Mouse (Mus musculus) limb, embryonic 12.5 days (tissue): Measurements from ENCODE around the gene Armc2. TPM values are rescaled to one million over a fixed set of nuclear protein-coding genes. Genes with fewer than 3 reads are reported as not detected.
A peak's percentile ranks its signal among the peaks of the same experiment; 100 is the strongest.

Source experiments
- ATAC-seq: fragments of 200-750 bp; cut with Nextera tagmentation; 2 replicates; pipeline ENCODE4 v1.8.0; 2017; ENCODE audit warnings: low read depth, moderate TSS enrichment; ENCODE audit not compliant: insufficient number of reproducible peaks, insufficient read depth, low FRiP score, low TSS enrichment
- H3K27ac ChIP-seq: fragments of 300-500 bp; sonication (generic); 2 replicates; pipeline ENCODE4 v1.5.1; 2016; ENCODE audit warnings: mild to moderate bottlenecking, moderate library complexity
- H3K27me3 ChIP-seq: fragments of 300-500 bp; sonication (generic); 2 replicates; pipeline ENCODE4 v1.6.1; 2016; ENCODE audit warnings: mild to moderate bottlenecking, moderate library complexity
- H3K36me3 ChIP-seq: fragments of 300-500 bp; sonication (generic); 2 replicates; pipeline ENCODE4 v1.6.1; 2016; ENCODE audit warnings: mild to moderate bottlenecking, moderate library complexity
- H3K4me1 ChIP-seq: fragments of 300-500 bp; sonication (generic); replicated peaks from 2 replicates; pipeline ENCODE4 v1.6.1; 2016
- H3K4me2 ChIP-seq: fragments of 300-500 bp; sonication (generic); 2 replicates; pipeline ENCODE4 v1.6.1; 2016; ENCODE audit warnings: mild to moderate bottlenecking, moderate library complexity
- H3K4me3 ChIP-seq: fragments of 300-500 bp; sonication (generic); replicated peaks from 2 replicates; pipeline ENCODE4 v1.5.1; 2016; ENCODE audit warnings: mild to moderate bottlenecking
- H3K9ac ChIP-seq: fragments of 300-500 bp; sonication (generic); replicated peaks from 2 replicates; pipeline ENCODE4 v1.6.1; 2016; ENCODE audit warnings: mild to moderate bottlenecking, moderate library complexity
- H3K9me3 ChIP-seq: fragments of 300-500 bp; sonication (generic); 2 replicates; pipeline ENCODE4 v1.6.1; 2016; ENCODE audit warnings: mild to moderate bottlenecking, moderate library complexity
- WGBS: fragments of 180-500 bp; shearing (Covaris S2); methylation state at CpG from one replicate; pipeline ENCODE4 v1.1.7; 2016; 5-methylcytosine and 5-hydroxymethylcytosine counted together
- polyA plus RNA-seq: library from polyadenylated mRNA; unstranded; fragments of >200 nt; fragmentation: Nextera tagmentation; extraction: Ambion mirVana; gene quantifications from 2 replicates; pipeline ENCODE4 v1.2.1, GENCODE M21; 2016

The Armc2 gene
- polyA plus RNA-seq, 1 experiment from 2014 or later: 6.1 TPM

DNA sequence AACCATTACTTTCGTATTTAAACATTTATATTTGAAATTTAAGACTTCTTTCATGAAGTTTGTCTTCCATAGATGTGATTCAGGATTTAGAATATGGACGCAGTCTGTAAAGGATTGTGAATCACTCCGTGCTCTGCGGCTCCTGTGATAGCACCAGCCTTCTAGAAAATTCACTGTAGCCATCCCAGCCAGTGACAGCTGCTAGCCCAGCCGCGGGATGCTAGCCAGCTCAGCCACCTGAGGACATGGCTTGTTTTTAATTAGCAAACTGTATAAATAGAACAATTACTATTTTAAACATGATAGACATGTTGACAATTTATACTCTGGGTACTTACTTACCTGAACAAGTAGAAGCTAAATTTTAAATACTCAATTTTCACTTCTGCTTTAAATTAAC is 116.4 kb downstream of the Armc2 start:
- WGBS: 95% methylated on average over 6 of the region's 6 CpGs
- H3K4me3 ChIP-seq: no peak overlapping the region
- ATAC-seq: no peak
- no peak overlapping the region for H3K27ac ChIP-seq
- no peaks in the 10 kb centered on the region for H3K27me3 ChIP-seq
- H3K4me1 ChIP-seq: no peaks in the 10 kb centered on the region
- no peaks in the 10 kb centered on the region for H3K9me3 ChIP-seq
- no peak overlapping the region for H3K4me2 ChIP-seq
- H3K9ac ChIP-seq: no peak overlapping the region
- H3K36me3 ChIP-seq: peaks cover 63% of the 10 kb centered on the region

DNA sequence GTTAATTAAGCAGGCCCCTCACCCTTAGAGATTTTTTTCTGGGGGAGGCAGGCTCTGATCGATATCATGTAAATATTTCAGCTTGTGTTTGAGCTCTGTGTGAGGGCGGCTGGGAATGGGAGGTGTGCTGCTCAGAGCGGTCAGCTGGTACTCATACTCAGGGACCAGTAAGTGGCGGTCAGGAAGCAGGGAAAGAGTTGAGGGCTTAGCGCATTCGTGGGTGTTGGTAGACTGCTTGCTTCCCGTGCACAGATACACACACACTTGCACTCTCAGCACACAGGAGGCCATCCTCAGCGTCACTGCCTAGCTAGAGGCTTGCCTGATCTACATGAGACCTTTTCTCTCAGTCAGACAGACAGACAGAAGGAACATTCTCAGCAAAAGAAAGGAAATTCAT is 116.8 kb downstream of the Armc2 start:
- no peak for ATAC-seq
- no peak overlapping the region for H3K27ac ChIP-seq
- no peaks in the 10 kb centered on the region for H3K9me3 ChIP-seq
- no peak overlapping the region for H3K9ac ChIP-seq
- H3K36me3 ChIP-seq: peaks cover 59% of the 10 kb centered on the region
- H3K4me2 ChIP-seq: no peak overlapping the region
- H3K4me3 ChIP-seq: no peak overlapping the region
- no peaks in the 10 kb centered on the region for H3K27me3 ChIP-seq
- no peaks in the 10 kb centered on the region for H3K4me1 ChIP-seq
- 89% methylated on average over 8 of the region's 8 CpGs for WGBS

DNA sequence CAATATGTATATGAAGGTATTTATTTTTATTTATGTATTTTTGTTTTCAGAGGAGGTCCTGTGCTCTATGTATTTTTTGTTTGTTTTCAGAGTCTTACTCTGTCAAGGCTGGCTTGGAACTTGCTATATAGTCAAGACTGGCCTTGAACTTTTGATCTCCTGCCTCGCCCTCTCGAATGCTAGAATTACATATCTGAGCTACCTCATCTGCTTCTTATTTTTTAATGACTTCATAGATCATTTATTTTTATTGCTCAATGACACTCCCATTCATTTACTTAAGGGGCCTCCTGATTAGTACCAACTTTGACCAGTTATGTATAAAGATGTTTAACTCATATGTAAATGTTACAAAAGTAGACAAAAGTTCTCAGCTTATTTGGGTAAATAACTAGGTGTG is 121.4 kb downstream of the Armc2 start:
- H3K27me3 ChIP-seq: no peaks in the 10 kb centered on the region
- H3K36me3 ChIP-seq: peaks cover 27% of the 10 kb centered on the region
- no peak for ATAC-seq
- no peak overlapping the region for H3K27ac ChIP-seq
- WGBS: 77% methylated on average over 2 of the region's 2 CpGs
- no peak overlapping the region for H3K9ac ChIP-seq
- H3K4me2 ChIP-seq: no peak overlapping the region
- no peaks in the 10 kb centered on the region for H3K9me3 ChIP-seq
- H3K4me1 ChIP-seq: peaks cover 16% of the 10 kb centered on the region
- no peak overlapping the region for H3K4me3 ChIP-seq

DNA sequence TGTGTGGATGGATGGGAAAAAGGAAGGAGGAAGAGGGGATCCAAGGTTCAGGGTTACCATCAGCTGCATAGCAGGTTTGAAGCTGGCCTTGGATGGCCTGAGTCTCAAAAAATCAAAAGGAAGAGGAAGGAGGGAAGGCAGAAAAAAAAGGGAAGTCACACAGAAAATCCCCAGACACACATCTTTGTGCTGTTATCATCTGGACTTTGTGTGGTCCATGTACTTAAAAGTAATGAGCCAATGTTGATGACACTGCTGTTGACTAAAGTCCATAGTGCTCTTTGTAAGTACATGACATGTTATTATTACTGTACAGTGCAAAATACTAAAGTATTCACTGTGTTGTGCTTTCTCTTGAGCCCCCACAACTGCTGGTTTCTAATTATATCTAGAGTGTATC is 121.8 kb downstream of the Armc2 start:
- no peak for ATAC-seq
- peaks cover 23% of the 10 kb centered on the region for H3K36me3 ChIP-seq
- H3K27ac ChIP-seq: no peak overlapping the region
- H3K27me3 ChIP-seq: no peaks in the 10 kb centered on the region
- H3K4me2 ChIP-seq: no peak overlapping the region
- H3K4me1 ChIP-seq: peaks cover 16% of the 10 kb centered on the region
- no peak overlapping the region for H3K4me3 ChIP-seq
- H3K9me3 ChIP-seq: no peaks in the 10 kb centered on the region
- no peak overlapping the region for H3K9ac ChIP-seq

DNA sequence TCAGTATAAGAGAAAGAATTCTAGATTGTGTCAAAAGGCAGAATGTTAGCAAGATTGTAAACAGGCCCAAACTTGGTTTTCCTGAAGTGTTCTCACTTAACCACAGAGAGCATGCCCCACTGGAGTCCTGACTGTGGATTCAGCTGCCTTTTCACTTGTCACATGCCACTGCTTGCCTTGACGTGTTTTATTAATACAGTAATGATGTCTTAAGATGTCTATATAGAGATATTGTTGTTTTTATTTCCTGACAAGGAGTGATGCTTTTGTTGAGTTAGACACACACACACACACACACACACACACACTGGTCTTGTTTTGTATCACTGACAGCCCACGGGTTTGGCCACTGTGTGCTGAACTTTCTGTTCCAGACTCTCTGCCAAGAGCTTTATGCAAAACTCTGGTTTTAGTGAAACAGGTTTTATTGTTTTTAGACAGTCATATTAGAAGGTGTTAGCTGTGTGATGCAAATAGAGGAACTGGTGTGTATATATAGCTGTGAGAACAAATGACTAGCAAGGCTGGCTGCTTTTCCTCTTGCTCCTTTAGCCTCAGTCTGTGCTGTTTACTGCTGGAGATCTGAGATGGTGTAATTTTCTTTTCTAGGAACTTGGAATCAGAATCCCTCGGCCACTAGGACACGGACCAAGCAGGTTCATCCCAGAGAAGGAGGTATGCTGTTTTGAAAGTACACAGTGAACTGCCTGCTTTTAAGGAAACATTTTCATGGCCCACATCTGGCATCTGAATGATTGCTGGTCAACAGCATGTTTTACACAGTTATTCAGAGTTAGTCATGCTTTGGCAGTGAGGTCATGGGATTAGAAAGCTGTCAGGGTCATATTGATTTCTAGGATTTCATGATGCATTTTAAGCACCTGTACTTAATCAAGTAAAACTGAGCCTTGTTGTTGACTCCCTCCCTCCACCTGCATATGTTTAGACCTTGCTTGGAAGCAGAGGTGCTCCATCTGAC is 124.5 kb downstream of the Armc2 start:
- peak; percentile 63; the same call in 1 of the 2 replicates for ATAC-seq

DNA sequence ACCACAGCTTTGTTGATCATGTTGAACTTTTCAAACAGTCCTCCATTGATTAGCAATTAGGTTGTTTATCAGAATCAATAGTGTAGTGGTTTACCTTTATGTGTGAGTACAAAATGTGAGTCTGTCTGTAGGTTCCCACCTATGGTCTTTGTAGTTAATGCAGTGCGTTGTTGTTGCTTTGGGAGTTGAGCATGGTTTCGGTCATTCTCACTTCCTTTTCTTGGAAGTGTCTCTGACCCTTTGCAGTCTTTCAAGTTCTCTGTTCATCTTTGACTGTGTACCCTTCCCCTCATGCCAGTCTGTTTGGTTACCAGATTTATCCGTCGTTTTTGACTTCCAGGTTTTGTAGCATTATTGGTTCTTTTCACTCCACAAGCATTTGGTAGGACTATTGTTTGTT is 126.9 kb downstream of the Armc2 start:
- Histone ChIP-seq H3K9me3 (no peaks in the 10 kb centered on the region), H3K9ac (no peak overlapping the region), H3K4me2 (no peak overlapping the region), H3K27ac (no peak overlapping the region), H3K4me3 (no peak overlapping the region), H3K4me1 (peaks cover 31% of the 10 kb centered on the region), H3K36me3 (peaks cover 5% of the 10 kb centered on the region; the same call in 1 of the 2 replicates), H3K27me3 (no peaks in the 10 kb centered on the region)
- no peak for ATAC-seq
- 87% methylated on average over 4 of the region's 4 CpGs for WGBS

More for the DNA sequence above, 124.5 kb downstream of the Armc2 start:
- Histone ChIP-seq H3K4me2 (peak overlapping the region; percentile 17), H3K27me3 (no peaks in the 10 kb centered on the region), H3K9me3 (no peaks in the 10 kb centered on the region), H3K9ac (no peak overlapping the region), H3K36me3 (peaks cover 15% of the 10 kb centered on the region), H3K4me1 (peaks cover 24% of the 10 kb centered on the region), H3K4me3 (no peak overlapping the region), H3K27ac (peak overlapping the region; percentile 76)
- WGBS: 43% methylated on average over 4 of the region's 4 CpGs

DNA sequence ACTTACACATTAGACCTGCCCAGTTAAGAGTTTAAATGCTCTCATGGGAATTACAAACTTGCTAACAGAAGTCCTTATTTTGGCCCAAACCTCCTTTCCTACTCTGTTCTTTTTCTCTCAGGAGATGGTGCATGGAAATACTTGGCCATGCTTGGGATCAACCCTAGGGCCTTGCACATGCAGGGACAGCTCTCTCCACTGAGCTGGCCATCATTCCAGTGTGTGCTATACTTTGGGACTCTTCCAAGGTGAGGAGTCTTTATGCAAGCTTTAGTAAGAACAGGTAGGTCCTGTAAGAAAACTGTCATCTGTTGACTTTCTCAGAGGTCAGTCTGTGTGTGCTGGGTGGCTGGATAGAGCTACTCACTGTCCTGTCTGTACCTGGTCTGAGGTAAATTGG is 127.7 kb downstream of the Armc2 start:
- Histone ChIP-seq H3K36me3 (no peaks in the 10 kb centered on the region), H3K4me3 (no peak overlapping the region)

DNA sequence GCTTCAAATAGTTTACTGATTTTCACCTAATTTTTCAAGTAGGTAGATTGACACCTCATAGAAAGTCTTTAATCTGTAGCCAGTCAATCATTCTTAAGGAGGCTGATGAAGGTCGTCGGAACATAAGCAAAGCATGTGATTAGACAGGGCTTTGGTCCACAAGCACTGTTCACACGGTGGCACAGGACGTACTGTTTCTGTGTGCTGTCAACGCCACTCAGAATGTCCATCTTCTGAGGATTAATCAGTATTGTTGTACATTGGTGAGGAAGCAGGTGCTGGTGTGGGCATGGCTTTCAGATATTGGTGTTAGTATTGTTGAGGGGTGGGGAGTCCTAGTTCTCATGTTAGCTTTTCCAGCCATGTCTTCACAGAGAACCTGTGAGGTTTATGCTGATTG is 128.7 kb downstream of the Armc2 start:
- Histone ChIP-seq H3K9me3 (no peaks in the 10 kb centered on the region), H3K27ac (no peak overlapping the region), H3K4me1 (peaks cover 32% of the 10 kb centered on the region), H3K4me2 (no peak overlapping the region), H3K27me3 (no peaks in the 10 kb centered on the region), H3K36me3 (no peaks in the 10 kb centered on the region), H3K9ac (no peak overlapping the region), H3K4me3 (no peak overlapping the region)
- no peak for ATAC-seq
- WGBS: 76% methylated on average over 5 of the region's 5 CpGs

More for the DNA sequence above, 127.7 kb downstream of the Armc2 start:
- Histone ChIP-seq H3K27ac (no peak overlapping the region), H3K9ac (no peak overlapping the region), H3K27me3 (no peaks in the 10 kb centered on the region), H3K4me2 (no peak overlapping the region), H3K9me3 (no peaks in the 10 kb centered on the region), H3K4me1 (peaks cover 31% of the 10 kb centered on the region)
- no peak for ATAC-seq

DNA sequence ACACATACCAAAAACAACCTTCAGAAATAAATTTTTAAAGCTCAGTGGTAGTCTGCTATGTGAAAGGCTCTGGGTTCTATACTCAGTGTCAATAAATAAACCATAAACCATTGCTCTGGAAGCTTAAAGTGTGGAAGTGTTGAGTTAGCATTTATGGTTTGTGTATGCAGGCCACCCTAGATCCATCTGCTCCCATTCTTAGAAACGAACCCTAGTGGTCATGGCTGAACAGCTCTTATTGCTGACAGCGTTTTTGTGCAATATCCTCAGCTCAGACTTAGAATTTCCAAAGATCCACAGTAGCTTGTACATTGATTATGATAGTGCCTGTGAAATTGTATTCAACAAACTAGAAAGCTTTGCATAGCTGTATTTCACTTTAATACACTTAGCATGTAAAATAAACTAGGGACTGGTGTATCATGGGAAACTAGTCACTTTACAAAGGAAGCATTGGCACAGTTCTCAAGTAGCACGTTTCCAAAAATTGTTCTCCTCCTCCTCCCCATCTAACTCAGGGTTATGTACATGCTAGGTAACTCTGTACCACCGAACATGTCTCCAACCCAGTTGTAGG is 129.8 kb downstream of the Armc2 start:
- Histone ChIP-seq H3K9ac (no peak overlapping the region), H3K4me2 (peak overlapping the region; percentile 69), H3K27ac (no peak overlapping the region), H3K36me3 (no peaks in the 10 kb centered on the region), H3K4me1 (peaks cover 21% of the 10 kb centered on the region), H3K4me3 (peak overlapping the region; percentile 65), H3K9me3 (no peaks in the 10 kb centered on the region), H3K27me3 (no peaks in the 10 kb centered on the region)
- no peak for ATAC-seq
- WGBS: 42% methylated on average over 4 of the region's 4 CpGs

DNA sequence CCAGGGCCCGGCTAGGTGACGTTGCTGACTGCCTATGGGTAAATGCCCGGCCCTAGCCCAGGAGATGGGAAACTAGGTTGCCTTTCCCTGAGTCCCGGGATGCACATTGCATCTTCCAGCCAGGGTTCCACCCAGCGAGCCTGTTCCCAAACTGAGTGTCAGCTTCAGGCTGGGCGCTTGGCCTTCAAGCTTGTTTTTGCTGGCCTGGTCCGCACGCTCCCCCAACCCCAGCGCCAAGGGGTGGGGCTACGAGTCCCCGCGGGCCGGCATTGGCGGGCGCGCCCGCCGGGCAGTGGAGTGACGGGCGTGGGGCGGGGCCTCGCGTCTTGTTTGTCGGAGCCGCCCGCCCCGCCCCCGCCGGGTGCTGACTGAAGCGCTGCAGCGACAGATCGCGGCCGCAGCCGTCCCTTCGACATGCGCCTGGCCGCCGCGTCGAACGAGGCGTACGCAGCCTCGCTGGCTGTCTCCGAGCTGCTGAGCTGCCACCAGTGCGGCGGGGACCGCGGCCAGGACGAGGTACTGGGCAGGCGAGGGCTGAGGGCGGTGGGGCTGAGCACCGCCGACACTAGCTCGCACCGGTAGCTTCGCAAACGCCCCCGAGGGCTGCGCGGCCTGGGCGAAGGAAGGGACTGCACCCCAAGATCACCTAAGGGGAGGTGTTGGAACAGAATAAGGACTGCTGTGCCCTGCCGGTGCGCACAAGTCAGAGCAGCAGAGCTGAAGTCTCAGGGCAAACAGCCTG is 131.0 kb downstream of the Armc2 start:
- under 1% methylated on average over 65 of the region's 65 CpGs for WGBS

More for the DNA sequence above, 131.0 kb downstream of the Armc2 start:
- peak overlapping the region; percentile 69 for H3K4me2 ChIP-seq
- H3K4me1 ChIP-seq: peaks cover 18% of the 10 kb centered on the region; the same call in 1 of the 2 replicates
- no peaks in the 10 kb centered on the region for H3K27me3 ChIP-seq
- peak overlapping the region; percentile 65 for H3K4me3 ChIP-seq
- H3K27ac ChIP-seq: peak overlapping the region; percentile 95
- no peaks in the 10 kb centered on the region for H3K9me3 ChIP-seq
- ATAC-seq: peak; percentile 94
- no peaks in the 10 kb centered on the region for H3K36me3 ChIP-seq
- peak overlapping the region; percentile 75 for H3K9ac ChIP-seq
